Mouse (Mus musculus): ENCODE measurements around the gene Wfdc6a. TPM values are rescaled to one million over a fixed set of nuclear protein-coding genes. Genes with fewer than 3 reads are reported as not detected.

Wfdc6a gene
- total and polyA plus RNA-seq, 3 experiments = not detected

GRCm38 (mm10) chr2:164540652-164541427 is 44.4 kb downstream of the Wfdc6a start:
- Histone ChIP-seq H3K9me3 (replicated peaks; ENCODE audit: insufficient read depth, low read length) (no peaks in the 10 kb centered on the region), H3K27ac (ENCODE audit: control insufficient read depth, low read depth, low read length) (no peak overlapping the region), H3K4me1 (ENCODE audit: control insufficient read depth in 1 of 2, insufficient read depth in 2 of 2, low read length in 2 of 2) (no peaks in the 10 kb centered on the region), H3K27me3 (ENCODE audit: control insufficient read depth in 1 of 2, insufficient read depth in 2 of 2, low read length in 2 of 2) (peaks cover 0 to 3% of the 10 kb centered on the region in 2 experiments; a peak in 1 of 4 replicates), H3K79me2 (ENCODE audit: control insufficient read depth, insufficient read depth, low read length, poor library complexity) (no peaks in the 10 kb centered on the region), H3K36me3 (ENCODE audit: control insufficient read depth in 1 of 2, insufficient read depth in 2 of 2, low read length in 2 of 2) (no peaks in the 10 kb centered on the region), H3K4me3 (ENCODE audit: control insufficient read depth in 1 of 2, insufficient read depth in 1 of 2, low read depth in 2 of 2, low read length in 2 of 2) (no peak overlapping the region), H3K9ac (ENCODE audit: control insufficient read depth, low read depth, low read length, poor library complexity, severe bottlenecking) (no peak overlapping the region)
- DNase-seq (ENCODE audit: low read depth, low spot score) = no peak
- no peak for TF ChIP-seq CTCF (IDR thresholded peaks at IDR 0.05 in 2 of 3, conservative IDR thresholded peaks at IDR 0.05 in 1 of 3; ENCODE audit: control insufficient read depth in 1 of 3, insufficient read depth in 1 of 3, low read depth in 2 of 3, low read length in 3 of 3, poor library complexity in 1 of 3, severe bottlenecking in 1 of 3)
- no peak for TF ChIP-seq MAX (IDR thresholded peaks at IDR 0.05; ENCODE audit: low read length)
- TF ChIP-seq MXI1 (IDR thresholded peaks at IDR 0.05; ENCODE audit: low read depth, low read length) = no peak
- TF ChIP-seq POLR2A (IDR thresholded peaks at IDR 0.05; ENCODE audit: control insufficient read depth in 1 of 2, insufficient read depth in 1 of 2, low read depth in 1 of 2, low read length in 2 of 2, poor library complexity in 1 of 2) = no peak
- no peak for TF ChIP-seq NELFE (IDR thresholded peaks at IDR 0.05; ENCODE audit: low read depth, low read length)
- no peak for TF ChIP-seq MEF2A (IDR thresholded peaks at IDR 0.05; ENCODE audit: extremely low read depth, insufficient replicate concordance, low read depth, low read length, poor library complexity, severe bottlenecking)
- no peak for TF ChIP-seq MYC (IDR thresholded peaks at IDR 0.05; ENCODE audit: low read depth, low read length)
- TF ChIP-seq GABPA (IDR thresholded peaks at IDR 0.05; ENCODE audit: low read depth, low read length) = no peak
- no peak for TF ChIP-seq CHD2 (IDR thresholded peaks at IDR 0.05; ENCODE audit: low read length)
- TF ChIP-seq EP300 (IDR thresholded peaks at IDR 0.05; ENCODE audit: low read depth in 1 of 2, low read length in 2 of 2) = no peak
- TF ChIP-seq ZMIZ1 (IDR thresholded peaks at IDR 0.05; ENCODE audit: low read depth, low read length) = no peak
- no peak for TF ChIP-seq BHLHE40 (IDR thresholded peaks at IDR 0.05; ENCODE audit: borderline replicate concordance, low read depth, low read length)
- TF ChIP-seq SIN3A (IDR thresholded peaks at IDR 0.05; ENCODE audit: low read length) = no peak
- no peak for TF ChIP-seq POLR2AphosphoS5 (IDR thresholded peaks at IDR 0.05; ENCODE audit: borderline replicate concordance, low read depth, low read length)
- no peak for TF ChIP-seq USF1 (IDR thresholded peaks at IDR 0.05; ENCODE audit: low read depth, low read length)
- TF ChIP-seq MAZ (IDR thresholded peaks at IDR 0.05; ENCODE audit: low read depth, low read length) = no peak
- TF ChIP-seq NRF1 (IDR thresholded peaks at IDR 0.05; ENCODE audit: insufficient read depth, low read depth, low read length, poor library complexity, severe bottlenecking) = no peak
- TF ChIP-seq GATA1 (IDR thresholded peaks at IDR 0.05; ENCODE audit: low read depth, low read length) = no peak
- TF ChIP-seq CHD1 (IDR thresholded peaks at IDR 0.05; ENCODE audit: low read depth, low read length) = no peak
- no peak for TF ChIP-seq MAFK (IDR thresholded peaks at IDR 0.05; ENCODE audit: borderline replicate concordance, low read depth, low read length)

GRCm38 (mm10) chr2:164537003-164537402 is 48.2 kb downstream of the Wfdc6a start:
- no peak for DNase-seq (ENCODE audit: low read depth, low spot score)
- H3K9me3 ChIP-seq (replicated peaks; ENCODE audit: insufficient read depth, low read length) = no peaks in the 10 kb centered on the region
- TF ChIP-seq ZKSCAN1 (IDR thresholded peaks at IDR 0.05; ENCODE audit: low read depth, low read length) = no peak
- peak; percentile 66 for TF ChIP-seq MAFK (IDR thresholded peaks at IDR 0.05; ENCODE audit: borderline replicate concordance, low read depth, low read length)
- H3K9ac ChIP-seq (ENCODE audit: control insufficient read depth, low read depth, low read length, poor library complexity, severe bottlenecking) = no peak overlapping the region
- no peaks in the 10 kb centered on the region for H3K4me1 ChIP-seq (ENCODE audit: control insufficient read depth in 1 of 2, insufficient read depth in 2 of 2, low read length in 2 of 2)
- H3K27me3 ChIP-seq (ENCODE audit: control insufficient read depth in 1 of 2, insufficient read depth in 2 of 2, low read length in 2 of 2) = peaks cover 0 to 3% of the 10 kb centered on the region in 2 experiments; a peak in 1 of 4 replicates
- no peaks in the 10 kb centered on the region for H3K36me3 ChIP-seq (ENCODE audit: control insufficient read depth in 1 of 2, insufficient read depth in 2 of 2, low read length in 2 of 2)
- no peak overlapping the region for H3K27ac ChIP-seq (ENCODE audit: control insufficient read depth, low read depth, low read length)
- no peak overlapping the region for H3K4me3 ChIP-seq (ENCODE audit: control insufficient read depth in 1 of 2, insufficient read depth in 1 of 2, low read depth in 2 of 2, low read length in 2 of 2)
- H3K79me2 ChIP-seq (ENCODE audit: control insufficient read depth, insufficient read depth, low read length, poor library complexity) = no peaks in the 10 kb centered on the region

All from MEL (cell line).